Mouse (Mus musculus) left cerebral cortex, adult 6 months (tissue): Measurements from ENCODE around the gene Gm5580. TPM values are rescaled to one million over a fixed set of nuclear protein-coding genes. Genes with fewer than 3 reads are reported as not detected.

Source experiments
- long read RNA-seq, 2 experiments: library from polyadenylated mRNA; unstranded; transcript quantifications; one replicate each; pipeline ENCODE4 v2.0.0; 2019 to 2020
- polyA plus RNA-seq: library from polyadenylated mRNA; unstranded; fragments of <200 nt; fragmentation: Nextera tagmentation; gene quantifications from 2 replicates; pipeline ENCODE4 v1.2.3, GENCODE M21; 2021

Gm5580 gene
- 0.16 and 0.64 TPM in 2 replicates for polyA plus RNA-seq
- long read RNA-seq, experiment 1 = 0 reads
- long read RNA-seq, experiment 2 = 0 reads

GRCm38 (mm10) chr6:116550841-116551240, at the start of gene Gm5580:
Gene Gm5580 (plus strand): TSS chr6:116551141.

GRCm38 (mm10) chr6:116506302-116507003, 44.5 kb upstream of the Gm5580 start, which contains the start of gene Olfr212:
Gene Olfr212 (plus strand): TSS chr6:116506516.

GRCm38 (mm10) chr6:116538156-116538555, 12.8 kb upstream of the Gm5580 start, which contains the start of gene Olfr213:
Gene Olfr213 (plus strand): TSS chr6:116538456.

GRCm38 (mm10) chr6:116553935-116554334, 3.0 kb downstream of the Gm5580 start, which contains the start of gene Olfr214:
Gene Olfr214 (plus strand): TSS chr6:116554235.

GRCm38 (mm10) chr6:116584095-116584494, 33.2 kb downstream of the Gm5580 start, which contains the start of gene Olfr215:
Gene Olfr215 (minus strand): TSS chr6:116584195.

Other genes with a start within 250 kb of the Gm5580 start
- 12.2 and 26.5 TPM in 2 replicates for gene March8, start 213.1 kb upstream of the Gm5580 start, polyA plus RNA-seq
- gene Alox5, start 90.0 kb upstream of the Gm5580 start, polyA plus RNA-seq = 0.44 and 0.45 TPM in 2 replicates
- gene Olfr211, start 62.0 kb upstream of the Gm5580 start, polyA plus RNA-seq = not detected in 2 replicates
- not detected in 2 replicates for gene Olfr212, start 44.6 kb upstream of the Gm5580 start, polyA plus RNA-seq
- gene Olfr213, start 12.7 kb upstream of the Gm5580 start, polyA plus RNA-seq = not detected in 2 replicates
- not detected in 2 replicates for gene Olfr214, start 3.1 kb downstream of the Gm5580 start, polyA plus RNA-seq
- gene Olfr215, start 33.1 kb downstream of the Gm5580 start, polyA plus RNA-seq = not detected in 2 replicates
- gene Zfp422, start 77.9 kb downstream of the Gm5580 start, polyA plus RNA-seq = 18.2 and 24.3 TPM in 2 replicates
- gene Depp1, start 99.5 kb downstream of the Gm5580 start, polyA plus RNA-seq = 0.59 and 1.3 TPM in 2 replicates
- gene Rassf4, start 122.8 kb downstream of the Gm5580 start, polyA plus RNA-seq = 4.4 and 4.5 TPM in 2 replicates
- gene Tmem72, start 165.8 kb downstream of the Gm5580 start, polyA plus RNA-seq = 0.03 TPM in 1 of 2 replicates, not detected in the other